Mouse (Mus musculus): ENCODE data around the gene Tmem242. TPM values are rescaled to one million over a fixed set of nuclear protein-coding genes. Genes with fewer than 3 reads are reported as not detected.

Gene Tmem242
- total RNA-seq, 2 experiments from 2014 or later: 124 to 126 TPM

GRCm38 (mm10) chr17:5386885-5387545 lies 53.0 kb downstream of the Tmem242 start:
- no peak for DNase-seq
- intact Hi-C loops (cut with DNase I): no loop called here

- intact Hi-C loops (cut with DNase I): no loop called here
- no peak for DNase-seq
Measured at GRCm38 (mm10) chr17:5385694-5386093, 54.4 kb downstream of the Tmem242 start.

- DNase-seq: peak in 1 of 2 experiments; percentile 33
- intact Hi-C loops (cut with DNase I): no loop called here
Measured at GRCm38 (mm10) chr17:5377930-5378310, 62.1 kb downstream of the Tmem242 start.

- DNase-seq: no peak
- intact Hi-C loops (cut with DNase I): no loop called here
Measured at GRCm38 (mm10) chr17:5377151-5377929, 62.7 kb downstream of the Tmem242 start.

- no peak for DNase-seq
- intact Hi-C loops (cut with DNase I): no loop called here
Measured at GRCm38 (mm10) chr17:5372951-5373350, 67.1 kb downstream of the Tmem242 start.

- intact Hi-C loops (cut with DNase I): no loop called here
- DNase-seq: peak; percentile 28 to 45
Measured at GRCm38 (mm10) chr17:5371521-5371920, 68.5 kb downstream of the Tmem242 start.

- intact Hi-C loops (cut with DNase I): no loop called here
- no peak for DNase-seq
Measured at GRCm38 (mm10) chr17:5371032-5371431, 69.0 kb downstream of the Tmem242 start.

- intact Hi-C loops (cut with DNase I): no loop called here
- DNase-seq: no peak
Measured at GRCm38 (mm10) chr17:5365992-5366398, 74.1 kb downstream of the Tmem242 start.

Small RNA genes within 50 kb of the gene (microRNA-seq; reads per million reads assigned to microRNA genes)
- 0 reads per million in 2 experiments for gene Gm22475

Other genes with a start within 250 kb of the Tmem242 start
- gene Ldhal6b, start 21.5 kb downstream of the Tmem242 start, total RNA-seq (2021): 1 to 10 TPM in 1 of 2 experiments, under 1 TPM in 1; 0.82 to 1.4 TPM
- 1 to 10 TPM; 3.6 TPM for gene Zdhhc14, start 52.3 kb upstream of the Tmem242 start, total RNA-seq (2021)

Data from heart, postnatal 10 days (tissue).